Mouse (Mus musculus) heart, postnatal 10 days (tissue): ENCODE results near the gene Dazap2. TPM values are rescaled to one million over a fixed set of nuclear protein-coding genes. Genes with fewer than 3 reads are reported as not detected.
A peak's percentile ranks its signal among the peaks of the same experiment; 100 is the strongest.

Experiments
- DNase-seq, 2 experiments: peaks; one replicate each; pipeline ENCODE4 v3.0.0; 2021
- intact Hi-C: fragments of 180-260 bp; cut with DNase I; formaldehyde crosslinking; loops from one replicate; pipeline ENCODE4 v1.15.1; 2025
- microRNA-seq, 2 experiments: library from miRNA; unstranded; fragments of <30 nt; microRNA quantifications; one replicate each; pipeline ENCODE4 v1.2.0; 2022
- total RNA-seq, 2 experiments: library from RNA; stranded (reverse); gene quantifications; 2 replicates each; pipeline ENCODE4 v1.2.3; 2021

Gene Dazap2
- total RNA-seq, 2 experiments from 2014 or later, result 176 to 183 TPM

- no peak for DNase-seq
- intact Hi-C loops, result no loop called here
Measured at GRCm38 (mm10) chr15:100667871-100668545, 52.9 kb downstream of the Dazap2 start.

GRCm38 (mm10) chr15:100669337-100669736 lies 54.2 kb downstream of the Dazap2 start, which contains the start of gene Bin2:
TSS of gene Bin2 (minus strand) at chr15:100669553.
- DNase-seq, result peak in 1 of 2 experiments; percentile 45
- intact Hi-C loops, result no loop called here

GRCm38 (mm10) chr15:100670004-100670403 lies 54.9 kb downstream of the Dazap2 start:
- intact Hi-C loops, result no loop called here
- DNase-seq, result no peak

Small RNA genes within 50 kb of the gene (microRNA-seq; reads per million reads assigned to microRNA genes)
- gene Mir6961, result 0 to 0.24 reads per million in 2 experiments

Other genes starting within 250 kb of the Dazap2 start
- gene Gm5475, start 193.2 kb upstream of the Dazap2 start, total RNA-seq, result not detected
- gene Slc11a2, start 190.3 kb upstream of the Dazap2 start, total RNA-seq, result 10 to 100 TPM; 45.0 to 46.7 TPM
- 10 to 100 TPM; 22.3 to 44.6 TPM for gene Letmd1, start 146.3 kb upstream of the Dazap2 start, total RNA-seq
- 1 to 10 TPM; 2.8 to 5.0 TPM for gene Csrnp2, start 119.9 kb upstream of the Dazap2 start, total RNA-seq
- gene Tfcp2, start 63.3 kb upstream of the Dazap2 start, total RNA-seq, result 10 to 100 TPM; 13.3 to 15.0 TPM
- gene Pou6f1, start 15.4 kb upstream of the Dazap2 start, total RNA-seq, result 10 to 100 TPM; 20.9 to 21.6 TPM
- 10 to 100 TPM; 20.5 to 25.8 TPM for gene Smagp, start 21.6 kb downstream of the Dazap2 start, total RNA-seq
- 1 to 10 TPM; 1.4 to 2.2 TPM for gene Bin2, start 54.2 kb downstream of the Dazap2 start, total RNA-seq
- 1 to 10 TPM in 1 of 2 experiments, under 1 TPM in 1; 0.53 to 1.1 TPM for gene Cela1, start 72.6 kb downstream of the Dazap2 start, total RNA-seq
- 1 to 10 TPM; 1.7 TPM for gene Galnt6, start 114.0 kb downstream of the Dazap2 start, total RNA-seq
- 1 to 10 TPM; 2.6 to 7.8 TPM for gene Slc4a8, start 146.4 kb downstream of the Dazap2 start, total RNA-seq